Mouse (Mus musculus) liver, embryonic 13.5 days (tissue): ENCODE results near the gene Zbtb8a. TPM values are rescaled to one million over a fixed set of nuclear protein-coding genes. Genes with fewer than 3 reads are reported as not detected.
"Not testable (repeated sequence)": the region's sequence is repeated elsewhere in the genome, so short reads cannot be mapped to it uniquely, and the experiment has no call there.

Experiments used
- ATAC-seq: fragments of 200-750 bp; cut with Nextera tagmentation; 2 replicates; pipeline ENCODE4 v1.8.0; 2017; ENCODE audit warnings: low read depth, mild to moderate bottlenecking, moderate number of reproducible peaks, moderate library complexity
- DNase-seq: peaks from one replicate; pipeline ENCODE4 v3.0.0; 2022
- H3K27ac ChIP-seq: fragments of 300-500 bp; sonication (generic); 2 replicates; pipeline ENCODE4 v1.5.1; 2015; ENCODE audit warnings: moderate library complexity, mild to moderate bottlenecking, inconsistent platforms
- H3K27me3 ChIP-seq: fragments of 300-500 bp; sonication (generic); 2 replicates; pipeline ENCODE4 v1.6.1; 2015; ENCODE audit warnings: mild to moderate bottlenecking, inconsistent platforms
- H3K36me3 ChIP-seq: fragments of 300-500 bp; sonication (generic); 2 replicates; pipeline ENCODE4 v1.6.1; 2015; ENCODE audit warnings: mild to moderate bottlenecking, inconsistent platforms
- H3K4me1 ChIP-seq: fragments of 300-500 bp; sonication (generic); replicated peaks from 2 replicates; pipeline ENCODE4 v1.6.1; 2015; ENCODE audit warnings: inconsistent platforms
- H3K4me2 ChIP-seq: fragments of 300-500 bp; sonication (generic); 2 replicates; pipeline ENCODE4 v1.6.1; 2015; ENCODE audit warnings: inconsistent platforms, mild to moderate bottlenecking, moderate library complexity
- H3K4me3 ChIP-seq: fragments of 300-500 bp; sonication (generic); replicated peaks from 2 replicates; pipeline ENCODE4 v1.5.1; 2015; ENCODE audit warnings: mild to moderate bottlenecking, inconsistent platforms
- H3K9ac ChIP-seq: fragments of 300-500 bp; sonication (generic); 2 replicates; pipeline ENCODE4 v1.6.1; 2015; ENCODE audit warnings: mild to moderate bottlenecking, inconsistent platforms
- H3K9me3 ChIP-seq: fragments of 300-500 bp; sonication (generic); replicated peaks from 2 replicates; pipeline ENCODE4 v1.6.1; 2016; ENCODE audit warnings: inconsistent platforms
- WGBS: fragments of 180-500 bp; shearing (Covaris S2); methylation state at CpG from one replicate; pipeline ENCODE4 v1.1.7; 2015; ENCODE audit not compliant: insufficient replicate concordance; 5-methylcytosine and 5-hydroxymethylcytosine counted together
- polyA plus RNA-seq: library from polyadenylated mRNA; unstranded; fragments of >200 nt; fragmentation: Nextera tagmentation; extraction: Ambion mirVana; gene quantifications from 2 replicates; pipeline ENCODE4 v1.2.1, GENCODE M21; 2015

The Zbtb8a gene
- polyA plus RNA-seq, 1 experiment from 2014 or later, result 2.4 TPM

DNA sequence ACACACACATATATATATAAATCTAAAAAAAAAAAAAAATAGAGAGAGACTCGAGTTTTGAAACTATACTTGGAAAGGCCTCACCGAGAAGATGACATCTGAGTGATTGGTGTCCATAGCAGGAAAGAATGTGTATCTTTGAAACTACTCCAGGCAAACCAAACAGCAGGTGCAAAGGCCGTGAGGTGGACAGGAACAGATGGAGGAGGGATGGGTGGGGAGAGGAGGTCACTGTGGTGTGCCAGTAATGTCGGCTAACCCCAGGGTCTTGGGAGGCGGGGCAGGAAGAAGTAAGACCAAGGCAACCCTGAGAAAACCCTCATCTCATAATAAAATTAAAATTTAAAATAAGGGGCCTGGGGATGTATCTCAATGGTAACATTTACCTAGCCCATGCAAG lies 2.1 kb downstream of the Zbtb8a start:
- H3K27me3 ChIP-seq, result peaks cover 43% of the 10 kb centered on the region
- ATAC-seq, result no peak
- H3K36me3 ChIP-seq, result no peaks in the 10 kb centered on the region
- H3K4me1 ChIP-seq, result peaks cover 52% of the 10 kb centered on the region
- H3K9ac ChIP-seq, result no peak overlapping the region
- H3K27ac ChIP-seq, result no peak overlapping the region
- no peak for DNase-seq
- H3K4me3 ChIP-seq, result no peak overlapping the region
- no peak overlapping the region for H3K4me2 ChIP-seq
- no peaks in the 10 kb centered on the region for H3K9me3 ChIP-seq
- 67% methylated on average over 5 of the region's 5 CpGs for WGBS

DNA sequence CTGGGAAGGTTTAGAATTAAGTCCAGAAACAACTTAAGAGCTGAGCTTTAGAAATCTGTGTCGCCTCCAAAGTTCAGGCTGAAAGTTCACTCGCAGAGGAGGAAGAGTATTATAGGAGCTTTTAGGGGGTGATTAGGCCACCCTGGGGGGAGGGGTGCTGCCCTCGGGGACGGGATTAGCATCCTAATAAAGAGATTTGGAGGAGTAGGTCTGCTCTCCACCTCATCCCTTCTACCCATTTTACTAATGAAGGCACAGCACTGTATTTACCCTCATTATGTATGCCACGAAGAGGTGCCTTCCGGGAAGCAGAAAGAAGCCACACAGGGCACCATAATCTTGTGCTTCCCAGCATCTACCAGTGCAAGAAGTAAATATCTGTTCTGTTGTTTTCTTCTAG lies 2.9 kb downstream of the Zbtb8a start:
- no peak overlapping the region for H3K4me3 ChIP-seq
- WGBS, result 52% methylated on average over 6 of the region's 6 CpGs
- H3K4me2 ChIP-seq, result no peak overlapping the region
- H3K27me3 ChIP-seq, result peaks cover 42% of the 10 kb centered on the region
- no peak overlapping the region for H3K27ac ChIP-seq
- ATAC-seq (no peak), DNase-seq (no peak)
- no peaks in the 10 kb centered on the region for H3K36me3 ChIP-seq
- peaks cover 52% of the 10 kb centered on the region for H3K4me1 ChIP-seq
- H3K9me3 ChIP-seq, result no peaks in the 10 kb centered on the region
- no peak overlapping the region for H3K9ac ChIP-seq

DNA sequence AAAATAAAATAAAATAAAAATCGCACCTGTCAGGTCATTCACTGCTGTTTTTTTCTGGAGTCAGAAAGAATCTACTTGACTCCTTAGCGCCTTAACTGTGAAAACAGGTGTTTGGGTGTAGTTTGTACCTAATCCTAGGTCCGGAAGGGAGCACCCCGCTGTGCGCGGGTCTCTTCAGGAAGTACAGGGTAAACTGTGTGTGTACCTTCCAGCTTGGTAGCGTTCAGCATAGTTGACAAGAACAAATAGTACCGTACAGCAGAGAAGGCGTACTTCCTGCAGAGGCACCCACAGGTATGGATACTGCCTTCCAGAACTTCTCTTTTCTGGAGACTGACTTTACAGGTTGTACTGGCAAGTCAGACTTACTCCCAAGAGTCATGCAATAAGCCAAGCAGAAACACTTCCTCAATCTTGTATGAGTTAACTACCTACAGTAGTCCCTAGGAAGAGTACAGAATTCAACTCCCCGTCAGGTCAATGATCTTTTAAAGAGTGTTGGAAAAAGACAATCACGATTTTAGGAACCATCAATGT lies 3.6 kb downstream of the Zbtb8a start:
- Histone ChIP-seq H3K36me3 (no peaks in the 10 kb centered on the region), H3K9me3 (no peaks in the 10 kb centered on the region), H3K4me1 (peaks cover 52% of the 10 kb centered on the region), H3K4me2 (no peak overlapping the region), H3K27me3 (peaks cover 36% of the 10 kb centered on the region), H3K4me3 (no peak overlapping the region), H3K27ac (no peak overlapping the region), H3K9ac (no peak overlapping the region)
- 48% methylated on average over 11 of the region's 11 CpGs for WGBS
- ATAC-seq, result no peak
- no peak for DNase-seq

DNA sequence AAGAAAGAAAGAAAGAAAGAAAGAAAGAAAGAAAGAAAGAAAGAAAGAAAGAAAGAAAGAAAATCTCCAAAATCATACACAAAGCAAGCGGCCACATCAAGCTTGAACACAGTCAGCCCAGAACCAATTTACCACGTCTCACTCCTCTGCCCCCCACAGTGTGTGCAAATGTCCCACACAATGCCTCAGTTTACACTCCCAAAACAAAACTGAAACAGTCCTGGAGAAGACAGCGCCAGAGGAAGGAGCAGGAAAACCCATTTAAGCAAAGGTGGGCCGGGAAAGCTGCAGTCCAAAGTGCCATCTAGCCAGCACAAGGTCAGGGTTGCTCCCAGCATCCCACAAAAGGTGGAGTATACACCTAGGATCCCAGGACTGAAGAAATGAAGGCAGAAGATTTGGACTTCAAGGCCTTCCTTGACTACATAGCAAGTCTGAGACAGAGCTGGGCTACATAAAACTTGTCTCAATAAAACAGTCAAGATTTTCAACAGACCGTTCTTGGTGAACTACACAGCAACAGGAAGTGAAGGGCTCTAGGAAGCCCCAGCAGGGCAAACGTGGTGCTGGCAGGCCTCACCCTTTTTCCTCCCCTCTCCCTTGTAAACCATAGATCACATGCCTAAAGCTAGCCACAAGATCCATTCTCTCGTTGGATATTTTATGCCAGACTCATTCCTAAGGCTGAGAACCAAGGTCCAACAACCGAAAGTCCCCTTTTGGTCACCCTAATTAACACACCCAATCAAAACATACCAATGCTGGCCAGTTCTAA lies 4.5 kb downstream of the Zbtb8a start:
- ATAC-seq, result no peak
- Histone ChIP-seq H3K4me3 (no peak overlapping the region), H3K9ac (no peak overlapping the region), H3K27ac (peak overlapping the region; percentile 39), H3K36me3 (no peaks in the 10 kb centered on the region), H3K4me2 (no peak overlapping the region), H3K27me3 (peaks cover 29% of the 10 kb centered on the region), H3K4me1 (peaks cover 52% of the 10 kb centered on the region), H3K9me3 (no peaks in the 10 kb centered on the region)
- DNase-seq, result no peak
- WGBS, result 46% methylated on average over 8 of the region's 8 CpGs

DNA sequence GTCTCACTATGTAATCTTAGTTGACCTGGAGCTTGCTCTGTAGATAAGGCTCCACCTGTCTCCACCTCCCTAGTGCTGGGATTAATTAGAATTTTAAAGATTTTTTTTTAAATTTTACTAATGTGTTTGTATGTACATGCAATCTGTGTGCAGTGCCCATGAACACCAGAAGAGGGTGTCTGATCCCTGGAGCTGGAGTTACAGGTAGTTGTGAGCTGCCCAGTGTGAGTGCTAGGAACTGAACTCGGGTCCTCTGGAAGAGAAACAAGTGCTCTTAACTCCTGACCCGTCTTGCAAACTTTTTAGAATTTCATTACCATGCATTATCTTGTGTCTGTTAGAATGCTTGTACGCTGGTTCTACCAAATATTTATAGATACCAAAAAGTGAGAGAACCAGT lies 6.5 kb downstream of the Zbtb8a start:
- Histone ChIP-seq H3K27me3 (peaks cover 9% of the 10 kb centered on the region), H3K4me2 (no peak overlapping the region), H3K4me1 (peaks cover 37% of the 10 kb centered on the region), H3K36me3 (no peaks in the 10 kb centered on the region), H3K9ac (no peak overlapping the region), H3K4me3 (no peak overlapping the region), H3K9me3 (no peaks in the 10 kb centered on the region), H3K27ac (no peak overlapping the region)
- DNase-seq (no peak), ATAC-seq (no peak)
- 76% methylated on average over 3 of the region's 3 CpGs for WGBS

DNA sequence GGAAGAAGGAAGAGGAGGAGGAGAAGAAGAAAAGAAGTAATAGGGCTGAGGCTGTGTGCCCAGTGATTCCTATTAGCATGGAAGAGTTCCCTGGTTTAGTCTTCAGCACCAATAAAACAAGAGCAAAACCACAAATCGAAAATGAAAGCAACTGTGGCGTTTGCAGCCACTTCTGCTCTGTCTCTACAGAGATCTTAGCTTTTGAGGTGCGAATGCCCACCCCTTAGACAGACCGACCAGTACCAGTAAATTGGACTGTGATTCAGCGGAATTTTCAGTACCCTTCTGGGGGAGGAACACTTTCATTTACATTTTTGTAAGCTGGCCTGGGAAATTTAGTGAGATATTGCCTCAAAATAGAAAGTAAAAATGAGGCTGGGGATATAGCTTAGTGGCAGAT lies 12.7 kb downstream of the Zbtb8a start:
- Histone ChIP-seq H3K36me3 (no peaks in the 10 kb centered on the region; the same call in 1 of the 2 replicates), H3K4me2 (peak overlapping the region; percentile 13; the same call in 1 of the 2 replicates), H3K4me1 (peaks cover 13% of the 10 kb centered on the region), H3K9me3 (no peaks in the 10 kb centered on the region), H3K9ac (peak overlapping the region; percentile 8; the same call in 1 of the 2 replicates), H3K27me3 (no peaks in the 10 kb centered on the region), H3K4me3 (0 out of 2 replicates have a peak overlapping the region, but pooled peaks have one; percentile 6), H3K27ac (no peak overlapping the region)
- ATAC-seq (no peak), DNase-seq (no peak)
- WGBS, result 60% methylated on average over 5 of the region's 5 CpGs

DNA sequence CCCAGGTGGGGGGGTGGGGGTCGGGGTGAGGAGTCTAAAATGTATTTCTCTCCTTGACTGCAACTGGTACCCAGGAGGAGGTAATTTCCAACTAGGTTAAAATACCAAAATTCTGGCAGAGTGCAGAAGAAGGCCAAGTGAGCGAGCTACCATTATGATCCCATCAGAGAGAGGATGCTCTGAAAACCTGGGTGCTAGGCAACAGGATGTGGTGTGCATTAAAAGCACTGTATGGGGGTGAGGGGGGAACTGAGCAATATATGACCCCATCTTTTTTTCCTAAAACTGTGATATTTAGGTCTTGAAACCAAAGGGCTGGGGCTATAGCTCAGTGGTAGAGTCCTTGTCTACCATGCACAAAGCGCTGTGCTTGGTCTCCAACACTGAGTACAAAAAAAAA lies 13.5 kb downstream of the Zbtb8a start:
- DNase-seq (no peak), ATAC-seq (no peak)
- Histone ChIP-seq H3K4me3 (no peak overlapping the region), H3K27ac (no peak overlapping the region), H3K4me2 (no peak overlapping the region), H3K9me3 (no peaks in the 10 kb centered on the region), H3K36me3 (no peaks in the 10 kb centered on the region; the same call in 1 of the 2 replicates), H3K4me1 (peaks cover 13% of the 10 kb centered on the region), H3K9ac (no peak overlapping the region), H3K27me3 (no peaks in the 10 kb centered on the region)
- 69% methylated on average over 3 of the region's 3 CpGs for WGBS

DNA sequence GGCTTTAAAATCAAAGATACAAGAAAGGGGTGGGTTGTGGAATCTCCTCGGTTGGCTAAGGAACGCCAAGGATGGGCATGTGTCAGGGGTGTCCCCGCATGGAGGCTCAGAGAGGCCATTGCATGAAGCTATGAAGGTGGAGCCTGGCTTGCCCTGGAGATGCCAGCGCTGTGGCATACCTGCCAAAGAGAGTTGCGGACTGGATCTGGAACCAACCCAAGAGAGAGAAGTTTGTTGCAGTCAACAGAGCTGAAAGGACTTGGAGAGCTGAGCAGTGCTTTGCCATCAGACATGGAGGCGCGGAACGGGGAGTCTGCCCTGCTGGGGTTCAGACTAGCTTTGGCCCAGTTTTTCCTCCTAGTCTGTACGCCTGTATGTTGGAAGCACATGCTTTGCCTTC lies 14.5 kb downstream of the Zbtb8a start:
- Histone ChIP-seq H3K4me1 (peaks cover 13% of the 10 kb centered on the region), H3K4me2 (no peak overlapping the region), H3K27me3 (no peaks in the 10 kb centered on the region), H3K9ac (no peak overlapping the region), H3K4me3 (no peak overlapping the region), H3K36me3 (no peaks in the 10 kb centered on the region; the same call in 1 of the 2 replicates), H3K27ac (no peak overlapping the region), H3K9me3 (no peaks in the 10 kb centered on the region)
- WGBS, result 83% methylated on average over 9 of the region's 9 CpGs
- ATAC-seq, result no peak
- no peak for DNase-seq

DNA sequence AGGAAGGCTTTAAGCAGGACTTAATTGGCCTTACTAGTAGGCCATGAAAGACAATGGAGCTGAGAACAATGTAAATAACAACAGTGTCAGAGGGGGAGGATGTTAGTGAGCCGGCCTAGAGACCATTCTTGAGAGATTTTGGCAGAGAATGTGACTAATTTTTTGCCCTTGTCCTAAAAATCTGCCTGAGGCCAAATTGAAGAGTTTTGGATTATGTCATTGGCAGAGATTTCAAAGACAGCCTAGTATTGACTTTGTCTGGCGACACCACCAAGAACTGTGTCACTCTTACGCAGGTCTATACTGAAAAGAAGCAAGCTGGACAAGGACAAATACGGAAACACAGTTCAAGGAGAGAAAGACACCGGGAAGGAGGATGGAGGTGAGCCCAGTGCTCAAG lies 15.1 kb downstream of the Zbtb8a start:
- no peak for DNase-seq
- Histone ChIP-seq H3K4me1 (peaks cover 13% of the 10 kb centered on the region), H3K9me3 (no peaks in the 10 kb centered on the region), H3K27me3 (no peaks in the 10 kb centered on the region), H3K4me3 (no peak overlapping the region), H3K27ac (no peak overlapping the region), H3K9ac (no peak overlapping the region), H3K36me3 (no peaks in the 10 kb centered on the region; the same call in 1 of the 2 replicates), H3K4me2 (no peak overlapping the region)
- WGBS, result 77% methylated on average over 5 of the region's 5 CpGs
- ATAC-seq, result no peak

DNA sequence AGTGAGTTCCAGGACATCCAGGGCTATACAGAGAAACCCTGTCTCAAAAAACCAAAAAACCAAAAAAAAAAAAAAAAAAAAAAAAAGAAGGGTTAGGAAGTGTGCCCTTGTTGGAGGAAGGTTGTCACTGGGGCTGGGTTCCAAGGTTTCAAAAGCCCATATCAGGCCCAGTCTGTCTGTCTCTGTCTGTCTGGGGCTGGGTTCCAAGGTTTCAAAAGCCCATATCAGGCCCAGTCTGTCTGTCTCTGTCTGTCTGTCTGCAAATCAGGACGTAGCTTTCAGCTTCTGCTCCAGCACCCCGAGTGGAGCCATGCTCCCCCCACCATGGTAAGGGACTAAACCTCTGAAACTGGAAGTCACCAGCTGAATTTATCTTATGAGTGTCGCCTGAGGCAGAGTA lies 15.7 kb downstream of the Zbtb8a start:
- not testable (repeated sequence) for DNase-seq, H3K9me3 ChIP-seq, ATAC-seq, H3K27me3 ChIP-seq, H3K9ac ChIP-seq, H3K4me2 ChIP-seq, H3K36me3 ChIP-seq, H3K4me3 ChIP-seq, H3K27ac ChIP-seq
- H3K4me1 ChIP-seq, result peaks cover 13% of the 10 kb centered on the region
- WGBS, result 55% methylated on average over 3 of the region's 3 CpGs

DNA sequence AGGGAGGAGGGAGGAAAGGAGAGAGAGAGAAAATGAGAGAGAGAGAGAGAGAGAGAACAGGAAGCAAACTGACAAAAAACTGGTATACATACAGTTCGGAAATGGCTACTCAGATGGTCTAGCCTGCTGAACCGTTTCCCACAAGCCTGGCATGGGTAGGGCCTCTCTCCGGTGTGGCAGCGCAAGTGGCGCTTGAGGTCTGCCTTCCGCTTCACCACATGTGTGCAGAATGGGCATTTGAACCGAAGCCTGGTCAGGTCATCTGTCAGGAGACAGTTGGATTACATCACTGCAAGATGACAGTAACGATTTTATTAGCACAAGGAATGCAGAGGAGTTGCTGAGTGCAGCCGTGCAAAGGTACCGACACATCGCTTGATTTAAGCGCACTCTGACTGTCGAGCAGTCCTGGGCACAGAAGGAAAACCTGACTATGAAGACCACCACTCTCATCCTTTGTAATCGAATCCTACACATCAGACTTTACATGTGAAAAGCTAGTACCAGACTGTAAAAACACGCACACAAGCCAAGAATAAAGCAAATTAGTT lies 20.2 kb downstream of the Zbtb8a start:
- ATAC-seq (no peak), DNase-seq (no peak)
- no peak overlapping the region for H3K27ac ChIP-seq
- H3K36me3 ChIP-seq, result peaks cover 13% of the 10 kb centered on the region; the same call in 1 of the 2 replicates
- H3K27me3 ChIP-seq, result no peaks in the 10 kb centered on the region
- 76% methylated on average over 15 of the region's 15 CpGs for WGBS
- no peak overlapping the region for H3K4me3 ChIP-seq
- H3K4me1 ChIP-seq, result peaks cover 12% of the 10 kb centered on the region
- no peak overlapping the region for H3K9ac ChIP-seq
- H3K9me3 ChIP-seq, result no peaks in the 10 kb centered on the region
- no peak overlapping the region for H3K4me2 ChIP-seq
